Mouse (Mus musculus): ENCODE measurements at regions not wholly inside any gene's neighbourhood (a gene's known extent, or its start where the extent isn't known, plus 50 kb on each side); places are given as distances from the start of the nearest gene placed in this dataset.

DNA sequence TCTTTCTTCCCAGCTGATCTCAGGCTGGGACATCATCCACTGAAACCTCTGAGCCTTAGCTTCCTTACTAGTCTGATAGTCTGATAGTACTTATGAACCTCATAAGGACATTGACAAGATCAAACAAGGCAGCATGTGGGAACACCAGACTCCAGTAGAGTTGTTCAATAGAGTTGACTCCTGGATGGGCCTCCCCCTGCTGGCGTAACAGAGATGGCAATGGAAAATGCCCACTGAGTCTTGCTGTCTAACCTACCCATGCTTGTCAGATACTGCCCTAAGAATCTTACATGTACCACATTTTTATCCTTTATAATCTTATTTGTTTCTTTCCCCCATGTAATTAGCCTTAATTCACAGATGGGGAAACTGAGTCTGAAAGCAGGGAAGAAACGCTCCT lies 98.2 kb downstream of the Mrm1 start:
- H3K4me1 ChIP-seq (ENCODE audit: control insufficient read depth, insufficient read depth, low read length), result peaks cover 3% of the 10 kb centered on the region; the same call in 1 of the 2 replicates
- DNase-seq, result no peak
- H3K27ac ChIP-seq (ENCODE audit: insufficient read depth, low read length), result no peak overlapping the region
- WGBS, result 82% methylated on average over 2 of the region's 2 CpGs
- TF ChIP-seq POLR2A (IDR thresholded peaks at IDR 0.05; ENCODE audit: borderline replicate concordance, insufficient read depth, low read length) (no peak), CTCF (IDR thresholded peaks at IDR 0.05; ENCODE audit: borderline replicate concordance, insufficient read depth, low read depth, low read length) (peak; percentile 19; the same call in 1 of the 2 replicates)
- no peaks in the 10 kb centered on the region for H3K27me3 ChIP-seq (ENCODE audit: control insufficient read depth, insufficient read depth, low read length)
- H3K4me3 ChIP-seq (replicated peaks; ENCODE audit: insufficient read depth, low read depth, low read length), result no peak overlapping the region

DNA sequence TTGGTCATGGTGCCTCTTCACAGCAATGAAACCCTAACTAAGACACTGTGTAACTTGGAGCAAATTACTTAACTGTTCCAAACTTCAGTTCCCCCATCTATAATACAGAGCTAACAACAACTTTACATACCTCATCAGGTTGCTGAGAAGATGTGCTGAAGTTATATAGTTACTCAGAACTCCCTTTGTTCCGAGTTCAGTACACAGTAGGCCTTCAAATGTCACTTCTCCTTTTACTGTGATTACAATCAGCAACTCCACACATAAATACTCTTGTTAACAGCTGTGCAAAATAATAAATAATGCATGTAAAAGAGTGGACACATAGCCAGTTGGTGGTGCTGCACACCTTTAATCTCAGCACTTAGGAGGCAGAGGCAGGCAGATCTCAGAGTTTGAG lies 99.5 kb downstream of the Mrm1 start:
- DNase-seq, result no peak
- no peak overlapping the region for H3K27ac ChIP-seq (ENCODE audit: insufficient read depth, low read length)
- no peaks in the 10 kb centered on the region for H3K27me3 ChIP-seq (ENCODE audit: control insufficient read depth, insufficient read depth, low read length)
- WGBS, result 91% methylated on average over 1 of the region's 1 CpGs
- H3K4me1 ChIP-seq (ENCODE audit: control insufficient read depth, insufficient read depth, low read length), result peaks cover 3% of the 10 kb centered on the region; the same call in 1 of the 2 replicates
- H3K4me3 ChIP-seq (replicated peaks; ENCODE audit: insufficient read depth, low read depth, low read length), result no peak overlapping the region
- no peak for TF ChIP-seq POLR2A (IDR thresholded peaks at IDR 0.05; ENCODE audit: borderline replicate concordance, insufficient read depth, low read length)
- TF ChIP-seq CTCF (IDR thresholded peaks at IDR 0.05; ENCODE audit: borderline replicate concordance, insufficient read depth, low read depth, low read length), result no peak

- no peaks in the 10 kb centered on the region for H3K27me3 ChIP-seq (ENCODE audit: control insufficient read depth, insufficient read depth, low read length)
- WGBS, result 82% methylated on average over 6 of the region's 6 CpGs
- H3K27ac ChIP-seq (ENCODE audit: insufficient read depth, low read length), result no peak overlapping the region
- H3K4me3 ChIP-seq (replicated peaks; ENCODE audit: insufficient read depth, low read depth, low read length), result no peak overlapping the region
- TF ChIP-seq POLR2A (IDR thresholded peaks at IDR 0.05; ENCODE audit: borderline replicate concordance, insufficient read depth, low read length), result no peak
- no peak for TF ChIP-seq CTCF (IDR thresholded peaks at IDR 0.05; ENCODE audit: borderline replicate concordance, insufficient read depth, low read depth, low read length)
- no peaks in the 10 kb centered on the region for H3K4me1 ChIP-seq (ENCODE audit: control insufficient read depth, insufficient read depth, low read length)
- DNase-seq, result no peak
Observed at GRCm38 (mm10) chr11:84712731-84713130, 106.6 kb downstream of the Mrm1 start.

DNA sequence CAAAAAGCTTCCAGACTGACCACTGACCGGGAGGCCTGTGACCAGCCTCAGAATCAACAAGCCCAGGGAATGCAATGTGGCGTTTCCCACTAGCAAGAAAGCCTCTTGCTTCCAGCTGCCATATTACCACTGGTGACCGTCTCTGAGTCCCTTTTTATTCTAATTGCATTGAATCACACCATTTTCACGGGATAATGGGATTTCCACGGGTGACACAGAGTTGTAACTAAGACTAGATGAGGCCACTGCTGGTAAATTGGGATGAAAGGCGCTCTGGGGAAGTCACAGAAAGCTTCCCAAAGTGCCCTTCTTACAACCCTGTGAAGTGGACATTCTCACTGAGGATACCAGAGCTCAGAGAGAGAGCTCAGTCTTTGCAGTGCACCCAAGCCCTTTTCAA lies 107.4 kb downstream of the Mrm1 start:
- Histone ChIP-seq H3K4me3 (replicated peaks; ENCODE audit: insufficient read depth, low read depth, low read length) (no peak overlapping the region), H3K4me1 (ENCODE audit: control insufficient read depth, insufficient read depth, low read length) (peaks cover 6% of the 10 kb centered on the region), H3K27me3 (ENCODE audit: control insufficient read depth, insufficient read depth, low read length) (no peaks in the 10 kb centered on the region), H3K27ac (ENCODE audit: insufficient read depth, low read length) (no peak overlapping the region)
- WGBS, result 55% methylated on average over 6 of the region's 6 CpGs
- DNase-seq, result no peak
- TF ChIP-seq POLR2A (IDR thresholded peaks at IDR 0.05; ENCODE audit: borderline replicate concordance, insufficient read depth, low read length) (no peak), CTCF (IDR thresholded peaks at IDR 0.05; ENCODE audit: borderline replicate concordance, insufficient read depth, low read depth, low read length) (no peak)

- DNase-seq, result no peak
- H3K27ac ChIP-seq (ENCODE audit: insufficient read depth, low read length), result no peak overlapping the region
- peaks cover 15% of the 10 kb centered on the region for H3K4me1 ChIP-seq (ENCODE audit: control insufficient read depth, insufficient read depth, low read length)
- TF ChIP-seq CTCF (IDR thresholded peaks at IDR 0.05; ENCODE audit: borderline replicate concordance, insufficient read depth, low read depth, low read length) (no peak), POLR2A (IDR thresholded peaks at IDR 0.05; ENCODE audit: borderline replicate concordance, insufficient read depth, low read length) (no peak)
- WGBS, result 92% methylated on average over 10 of the region's 10 CpGs
- no peak overlapping the region for H3K4me3 ChIP-seq (replicated peaks; ENCODE audit: insufficient read depth, low read depth, low read length)
- H3K27me3 ChIP-seq (ENCODE audit: control insufficient read depth, insufficient read depth, low read length), result no peaks in the 10 kb centered on the region
Observed at GRCm38 (mm10) chr11:84708222-84708730, 111.0 kb downstream of the Mrm1 start.

DNA sequence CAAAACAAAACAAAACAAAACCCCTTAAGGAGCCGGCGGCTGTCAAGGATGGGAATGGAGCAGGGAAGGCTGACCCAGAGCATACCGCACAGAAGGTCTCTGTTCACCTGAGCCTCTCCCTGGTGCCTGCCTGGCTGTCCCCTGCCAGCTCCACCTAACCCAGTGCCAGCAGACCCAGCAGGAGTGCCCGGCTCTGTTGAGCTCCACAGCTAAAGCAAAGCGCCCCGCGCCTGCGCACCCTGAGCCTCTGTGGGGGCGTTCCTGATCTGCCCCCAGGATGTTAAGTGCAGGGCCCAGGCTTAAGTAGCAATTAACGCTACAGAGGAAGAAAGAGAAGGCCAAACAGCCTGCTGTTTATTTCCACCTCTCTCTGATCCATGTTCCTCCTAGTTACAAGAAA lies 111.5 kb downstream of the Mrm1 start:
- Histone ChIP-seq H3K4me1 (ENCODE audit: control insufficient read depth, insufficient read depth, low read length) (peaks cover 15% of the 10 kb centered on the region), H3K27ac (ENCODE audit: insufficient read depth, low read length) (0 out of 2 replicates have a peak overlapping the region, but pooled peaks have one; percentile 58), H3K27me3 (ENCODE audit: control insufficient read depth, insufficient read depth, low read length) (no peaks in the 10 kb centered on the region), H3K4me3 (replicated peaks; ENCODE audit: insufficient read depth, low read depth, low read length) (no peak overlapping the region)
- 3% methylated on average over 10 of the region's 10 CpGs for WGBS
- TF ChIP-seq CTCF (IDR thresholded peaks at IDR 0.05; ENCODE audit: borderline replicate concordance, insufficient read depth, low read depth, low read length), result no peak
- peak; percentile 22; the same call in 1 of the 2 replicates for TF ChIP-seq POLR2A (IDR thresholded peaks at IDR 0.05; ENCODE audit: borderline replicate concordance, insufficient read depth, low read length)
- peak; percentile 89 to 90 for DNase-seq

- DNase-seq, result peak; percentile 46 to 53
- no peak for TF ChIP-seq CTCF (IDR thresholded peaks at IDR 0.05; ENCODE audit: borderline replicate concordance, insufficient read depth, low read depth, low read length)
- TF ChIP-seq POLR2A (IDR thresholded peaks at IDR 0.05; ENCODE audit: borderline replicate concordance, insufficient read depth, low read length), result no peak
- H3K27ac ChIP-seq (ENCODE audit: insufficient read depth, low read length), result peak overlapping the region; percentile 5; the same call in 1 of the 2 replicates
- no peaks in the 10 kb centered on the region for H3K27me3 ChIP-seq (ENCODE audit: control insufficient read depth, insufficient read depth, low read length)
- H3K4me1 ChIP-seq (ENCODE audit: control insufficient read depth, insufficient read depth, low read length), result peaks cover 15% of the 10 kb centered on the region
- 31% methylated on average over 6 of the region's 6 CpGs for WGBS
- no peak overlapping the region for H3K4me3 ChIP-seq (replicated peaks; ENCODE audit: insufficient read depth, low read depth, low read length)
Observed at GRCm38 (mm10) chr11:84706692-84707091, 112.6 kb downstream of the Mrm1 start.

DNA sequence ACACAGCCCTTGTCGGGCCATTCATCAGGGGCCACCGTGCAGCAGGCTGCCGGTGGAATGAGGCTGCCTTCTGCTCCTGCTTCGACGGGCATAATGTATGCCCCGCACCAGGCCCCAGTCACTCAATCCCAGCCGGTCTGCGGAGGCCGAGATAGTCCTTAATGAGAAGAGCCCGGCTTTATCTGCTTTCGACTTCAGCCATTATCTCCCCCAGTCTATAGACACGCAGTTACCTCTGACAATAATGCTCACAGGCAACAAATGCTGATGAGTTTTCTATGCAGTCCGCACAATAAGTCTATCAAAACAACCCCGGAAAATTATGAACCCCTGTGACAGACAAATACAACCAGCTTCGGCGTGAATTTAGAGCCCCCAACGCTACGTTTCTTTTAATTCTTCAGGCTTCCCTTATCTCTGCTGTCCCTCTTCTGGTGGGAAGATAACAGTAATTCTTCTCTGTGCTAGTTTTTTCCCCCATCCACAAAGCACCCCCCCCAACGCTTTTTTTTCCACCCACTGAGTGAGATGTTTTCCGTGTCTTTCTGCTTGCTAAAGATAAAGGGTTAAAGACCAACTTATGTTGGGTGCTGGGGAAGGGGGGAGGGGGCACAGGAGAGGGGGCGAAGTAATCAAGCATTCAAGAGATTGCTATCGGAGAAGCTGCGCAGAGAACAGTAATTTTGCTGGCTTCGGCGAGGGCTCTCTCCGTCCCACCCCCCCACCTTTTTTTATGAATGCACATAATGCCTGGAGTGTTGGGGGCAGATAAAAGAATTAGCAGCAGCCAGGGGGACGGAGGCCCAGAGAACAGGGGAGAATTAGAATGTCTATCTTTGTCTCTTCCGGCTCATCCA lies 117.8 kb downstream of the Mrm1 start:
- no peak for DNase-seq
- Histone ChIP-seq H3K4me3 (replicated peaks; ENCODE audit: insufficient read depth, low read depth, low read length) (no peak overlapping the region), H3K27ac (ENCODE audit: insufficient read depth, low read length) (no peak overlapping the region), H3K27me3 (ENCODE audit: control insufficient read depth, insufficient read depth, low read length) (no peaks in the 10 kb centered on the region), H3K4me1 (ENCODE audit: control insufficient read depth, insufficient read depth, low read length) (peaks cover 6% of the 10 kb centered on the region)
- TF ChIP-seq CTCF (IDR thresholded peaks at IDR 0.05; ENCODE audit: borderline replicate concordance, insufficient read depth, low read depth, low read length) (no peak), POLR2A (IDR thresholded peaks at IDR 0.05; ENCODE audit: borderline replicate concordance, insufficient read depth, low read length) (no peak)
- 53% methylated on average over 28 of the region's 28 CpGs for WGBS
